Mouse (Mus musculus) midbrain, embryonic 14.5 days (tissue): ENCODE results near the gene C1qtnf4. TPM values are rescaled to one million over a fixed set of nuclear protein-coding genes. Genes with fewer than 3 reads are reported as not detected.
A peak's percentile ranks its signal among the peaks of the same experiment; 100 is the strongest.

ENCODE experiments used
- ATAC-seq: fragments of 200-750 bp; cut with Nextera tagmentation; 2 replicates; pipeline ENCODE4 v1.8.0; 2017; ENCODE audit warnings: moderate number of reproducible peaks, moderate library complexity; ENCODE audit not compliant: low FRiP score, low TSS enrichment
- DNase-seq: peaks from one replicate; pipeline ENCODE4 v3.0.0-alpha.2; 2015
- H3K27ac ChIP-seq: fragments of 300-500 bp; sonication (generic); replicated peaks from 2 replicates; pipeline ENCODE4 v1.5.1; 2014; ENCODE audit warnings: mild to moderate bottlenecking, low read depth, low read length, moderate library complexity
- H3K27me3 ChIP-seq: fragments of 300-500 bp; sonication (generic); 2 replicates; pipeline ENCODE4 v1.6.1; 2014; ENCODE audit warnings: low read length, control low read depth, mixed read lengths; ENCODE audit not compliant: control insufficient read depth, insufficient read depth
- H3K36me3 ChIP-seq: fragments of 300-500 bp; sonication (generic); 2 replicates; pipeline ENCODE4 v1.6.1; 2014; ENCODE audit warnings: low read length, control low read depth; ENCODE audit not compliant: control insufficient read depth, insufficient read depth
- H3K4me1 ChIP-seq: fragments of 300-500 bp; sonication (generic); 2 replicates; pipeline ENCODE4 v1.6.1; 2014; ENCODE audit warnings: mild to moderate bottlenecking, antibody characterized with exemption, low read length, control low read depth; ENCODE audit not compliant: control insufficient read depth, insufficient read depth
- H3K4me2 ChIP-seq: fragments of 300-500 bp; sonication (generic); 2 replicates; pipeline ENCODE4 v1.6.1; 2014; ENCODE audit warnings: mild to moderate bottlenecking, low read length, moderate library complexity
- H3K4me3 ChIP-seq: fragments of 300-500 bp; sonication (generic); replicated peaks from 2 replicates; pipeline ENCODE4 v1.5.1; 2014; ENCODE audit warnings: low read depth, low read length
- H3K9ac ChIP-seq: fragments of 300-500 bp; sonication (generic); replicated peaks from 2 replicates; pipeline ENCODE4 v1.6.1; 2014; ENCODE audit warnings: mild to moderate bottlenecking, low read length, moderate library complexity
- H3K9me3 ChIP-seq: fragments of 300-500 bp; sonication (generic); 2 replicates; pipeline ENCODE4 v1.6.1; 2016; ENCODE audit warnings: low read length, control low read depth, mixed read lengths; ENCODE audit not compliant: control insufficient read depth
- WGBS: fragments of 180-500 bp; shearing (Covaris S2); extraction: QIAGEN DNeasy Blood & Tissue Kit; methylation state at CpG from one replicate; pipeline ENCODE4 v1.1.7; 2014; 5-methylcytosine and 5-hydroxymethylcytosine counted together
- polyA plus RNA-seq: library from polyadenylated mRNA; unstranded; fragments of >200 nt; fragmentation: Nextera tagmentation; extraction: Ambion mirVana; gene quantifications from 2 replicates; pipeline ENCODE4 v1.2.1, GENCODE M21; 2014

The C1qtnf4 gene
- polyA plus RNA-seq, 1 experiment from 2014 or later, result 95.3 TPM

- ATAC-seq, result no peak
- Histone ChIP-seq H3K4me1 (peaks cover 4% of the 10 kb centered on the region; the same call in 1 of the 2 replicates), H3K9ac (no peak overlapping the region), H3K27ac (no peak overlapping the region), H3K27me3 (no peaks in the 10 kb centered on the region), H3K4me2 (no peak overlapping the region), H3K4me3 (no peak overlapping the region), H3K9me3 (no peaks in the 10 kb centered on the region), H3K36me3 (no peaks in the 10 kb centered on the region)
- WGBS, result 81% methylated on average over 2 of the region's 2 CpGs
- no peak for DNase-seq
These were observed 10.4 kb upstream of the C1qtnf4 start for GRCm38 (mm10) chr2:90875239-90875638.

- ATAC-seq (no peak), DNase-seq (no peak)
- 69% methylated on average over 5 of the region's 5 CpGs for WGBS
- Histone ChIP-seq H3K9ac (no peak overlapping the region), H3K27ac (no peak overlapping the region), H3K4me3 (no peak overlapping the region), H3K4me2 (no peak overlapping the region), H3K4me1 (peaks cover 6% of the 10 kb centered on the region; the same call in 1 of the 2 replicates), H3K9me3 (no peaks in the 10 kb centered on the region), H3K27me3 (no peaks in the 10 kb centered on the region), H3K36me3 (no peaks in the 10 kb centered on the region)
These were observed 7.9 kb upstream of the C1qtnf4 start for GRCm38 (mm10) chr2:90877584-90878259.

- H3K4me2 ChIP-seq, result no peak overlapping the region
- no peak overlapping the region for H3K9ac ChIP-seq
- H3K36me3 ChIP-seq, result no peaks in the 10 kb centered on the region
- no peak overlapping the region for H3K27ac ChIP-seq
- H3K4me3 ChIP-seq, result no peak overlapping the region
- no peaks in the 10 kb centered on the region for H3K27me3 ChIP-seq
- no peaks in the 10 kb centered on the region for H3K9me3 ChIP-seq
- peaks cover 9% of the 10 kb centered on the region for H3K4me1 ChIP-seq
- ATAC-seq (no peak), DNase-seq (no peak)
These were observed 6.2 kb upstream of the C1qtnf4 start for GRCm38 (mm10) chr2:90879419-90879818.

- H3K4me3 ChIP-seq, result no peak overlapping the region
- H3K27me3 ChIP-seq, result no peaks in the 10 kb centered on the region
- H3K9ac ChIP-seq, result no peak overlapping the region
- no peaks in the 10 kb centered on the region for H3K36me3 ChIP-seq
- peak; percentile 60 for DNase-seq
- no peaks in the 10 kb centered on the region for H3K9me3 ChIP-seq
- peak overlapping the region; percentile 15; the same call in 1 of the 2 replicates for H3K4me2 ChIP-seq
- ATAC-seq, result 0 out of 2 replicates have a peak, but pooled peaks have one; percentile 31
- WGBS, result 11% methylated on average over 6 of the region's 6 CpGs
- peaks cover 12% of the 10 kb centered on the region for H3K4me1 ChIP-seq
- H3K27ac ChIP-seq, result 0 out of 2 replicates have a peak overlapping the region, but pooled peaks have one; percentile 6
These were observed 5.4 kb upstream of the C1qtnf4 start for GRCm38 (mm10) chr2:90880144-90880785.

- no peak overlapping the region for H3K27ac ChIP-seq
- no peak overlapping the region for H3K4me3 ChIP-seq
- H3K36me3 ChIP-seq, result no peaks in the 10 kb centered on the region
- peaks cover 12% of the 10 kb centered on the region for H3K4me1 ChIP-seq
- no peak overlapping the region for H3K4me2 ChIP-seq
- H3K9me3 ChIP-seq, result no peaks in the 10 kb centered on the region
- WGBS, result 89% methylated on average over 2 of the region's 2 CpGs
- no peak overlapping the region for H3K9ac ChIP-seq
- DNase-seq (no peak), ATAC-seq (no peak)
- H3K27me3 ChIP-seq, result no peaks in the 10 kb centered on the region
These were observed 3.8 kb upstream of the C1qtnf4 start for GRCm38 (mm10) chr2:90881824-90882223.

GRCm38 (mm10) chr2:90886436-90886835, 776 bp downstream of the C1qtnf4 start:
- Histone ChIP-seq H3K4me2 (peak overlapping the region; percentile 82), H3K27ac (peak overlapping the region; percentile 91), H3K27me3 (peaks cover 28% of the 10 kb centered on the region), H3K9ac (peak overlapping the region; percentile 93), H3K4me3 (peak overlapping the region; percentile 71), H3K9me3 (no peaks in the 10 kb centered on the region), H3K36me3 (peaks cover 4% of the 10 kb centered on the region; the same call in 1 of the 2 replicates), H3K4me1 (peaks cover 37% of the 10 kb centered on the region)
- 20% methylated on average over 6 of the region's 6 CpGs for WGBS
- ATAC-seq, result no peak
- peak; percentile 43 for DNase-seq

- 70% methylated on average over 5 of the region's 5 CpGs for WGBS
- ATAC-seq (no peak), DNase-seq (no peak)
- Histone ChIP-seq H3K27ac (no peak overlapping the region), H3K36me3 (peaks cover 15% of the 10 kb centered on the region), H3K4me1 (peaks cover 37% of the 10 kb centered on the region), H3K9me3 (no peaks in the 10 kb centered on the region), H3K9ac (peak overlapping the region; percentile 93), H3K4me3 (peak overlapping the region; percentile 71), H3K4me2 (peak overlapping the region; percentile 82), H3K27me3 (peaks cover 28% of the 10 kb centered on the region)
These were observed 2.0 kb downstream of the C1qtnf4 start for GRCm38 (mm10) chr2:90887627-90888026.

- Histone ChIP-seq H3K9me3 (no peaks in the 10 kb centered on the region), H3K4me2 (peak overlapping the region; percentile 65), H3K36me3 (peaks cover 30% of the 10 kb centered on the region), H3K4me3 (peak overlapping the region; percentile 43), H3K4me1 (peaks cover 30% of the 10 kb centered on the region), H3K27ac (peak overlapping the region; percentile 64), H3K9ac (peak overlapping the region; percentile 54), H3K27me3 (peaks cover 28% of the 10 kb centered on the region)
- peak; percentile 89 for DNase-seq
- WGBS, result 4% methylated on average over 133 of the region's 133 CpGs
- peak; percentile 62 for ATAC-seq
These were observed 4.2 kb downstream of the C1qtnf4 start for GRCm38 (mm10) chr2:90889550-90890548.
